Mouse (Mus musculus) olfactory bulb, adult 2 months (tissue): Measurements from ENCODE around the gene Clca3a1.
"Not testable (repeated sequence)": the region's sequence is repeated elsewhere in the genome, so short reads cannot be mapped to it uniquely, and the experiment has no call there.

Source experiments
- CTCF ChIP-seq: fragments of 200-500 bp; IDR thresholded peaks from 2 replicates; pipeline ENCODE4 v1.5.1; 2012; ENCODE audit warnings: low read depth, mild to moderate bottlenecking, low read length, moderate library complexity; ENCODE audit not compliant: insufficient read depth
- POLR2A ChIP-seq: fragments of 200-500 bp; IDR thresholded peaks from 2 replicates; pipeline ENCODE4 v1.6.1; 2012; ENCODE audit warnings: mild to moderate bottlenecking, low read depth, low read length, moderate library complexity; ENCODE audit not compliant: insufficient read depth

- not testable (repeated sequence) for TF ChIP-seq CTCF, POLR2A
Measured at GRCm38 (mm10) chr3:144749062-144749963, 11.5 kb downstream of the Clca3a1 start.
